ENCODE assay signal across 13 mouse cellular contexts in the genomic region with DNA sequence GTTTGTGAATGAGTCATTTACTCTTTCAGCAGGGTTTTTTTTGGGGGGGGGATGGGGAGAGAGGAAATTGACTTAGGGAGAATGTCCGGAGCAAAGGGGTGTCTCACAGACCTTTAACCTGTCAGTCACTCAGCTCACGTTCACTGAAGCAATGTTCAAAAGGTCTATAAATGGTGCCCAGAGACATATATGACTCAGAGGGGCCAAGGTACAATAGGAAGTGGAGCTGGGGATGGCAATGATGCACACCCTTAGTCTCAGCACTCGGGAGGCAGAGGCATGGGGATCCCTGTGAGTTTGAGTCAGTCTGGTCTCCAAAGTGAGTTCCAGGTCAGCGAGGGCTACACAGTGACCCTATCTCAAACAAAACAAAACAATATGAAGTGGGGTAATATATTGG.
"Had no signal": no experiment of that assay in that cellular context is flagged by ENCODE, and none has a peak within 500 bp of the region (broad histone marks: within the 10 kb centered on the region; RNA-seq: fewer than 3 reads in every experiment).

No protein-coding gene starts in this region.

- DNase-seq: kidney, postnatal 10 days; kidney, postnatal 4 days; liver, embryonic 13.5 days; lung, adult 2 months; lung, postnatal 36 days; right cerebral cortex, adult 18-20 months; right cerebral cortex, postnatal 25 days; thymus, adult 18-20 months; thymus, postnatal 14 days had no signal

- ATAC-seq: lung, postnatal 0 days; midbrain, embryonic 13.5 days had no signal

- H3K27ac ChIP-seq: limb, embryonic 10.5 days; liver, embryonic 13.5 days; neural tube, embryonic 15.5 days had no signal

- H3K9me3 ChIP-seq: limb, embryonic 10.5 days; liver, embryonic 13.5 days; midbrain, embryonic 13.5 days; neural tube, embryonic 15.5 days had no signal

- H3K36me3 ChIP-seq: limb, embryonic 10.5 days; liver, embryonic 13.5 days; midbrain, embryonic 13.5 days; neural tube, embryonic 15.5 days had no signal

- H3K4me3 ChIP-seq: limb, embryonic 10.5 days; liver, embryonic 13.5 days; midbrain, embryonic 13.5 days; neural tube, embryonic 15.5 days had no signal

- H3K27me3 ChIP-seq: midbrain, embryonic 13.5 days; neural tube, embryonic 15.5 days had no signal

- H3K4me1 ChIP-seq: limb, embryonic 10.5 days had no signal

- H3K9ac ChIP-seq: liver, embryonic 13.5 days; midbrain, embryonic 13.5 days; neural tube, embryonic 15.5 days had no signal

- H3K4me2 ChIP-seq: liver, embryonic 13.5 days; midbrain, embryonic 13.5 days; neural tube, embryonic 15.5 days had no signal
